Mouse (Mus musculus): Measurements from ENCODE around the gene Nol9. TPM values are rescaled to one million over a fixed set of nuclear protein-coding genes. Genes with fewer than 3 reads are reported as not detected.

Gene Nol9
- total RNA-seq, 2 experiments from 2014 or later, result 24.8 to 27.3 TPM

DNA sequence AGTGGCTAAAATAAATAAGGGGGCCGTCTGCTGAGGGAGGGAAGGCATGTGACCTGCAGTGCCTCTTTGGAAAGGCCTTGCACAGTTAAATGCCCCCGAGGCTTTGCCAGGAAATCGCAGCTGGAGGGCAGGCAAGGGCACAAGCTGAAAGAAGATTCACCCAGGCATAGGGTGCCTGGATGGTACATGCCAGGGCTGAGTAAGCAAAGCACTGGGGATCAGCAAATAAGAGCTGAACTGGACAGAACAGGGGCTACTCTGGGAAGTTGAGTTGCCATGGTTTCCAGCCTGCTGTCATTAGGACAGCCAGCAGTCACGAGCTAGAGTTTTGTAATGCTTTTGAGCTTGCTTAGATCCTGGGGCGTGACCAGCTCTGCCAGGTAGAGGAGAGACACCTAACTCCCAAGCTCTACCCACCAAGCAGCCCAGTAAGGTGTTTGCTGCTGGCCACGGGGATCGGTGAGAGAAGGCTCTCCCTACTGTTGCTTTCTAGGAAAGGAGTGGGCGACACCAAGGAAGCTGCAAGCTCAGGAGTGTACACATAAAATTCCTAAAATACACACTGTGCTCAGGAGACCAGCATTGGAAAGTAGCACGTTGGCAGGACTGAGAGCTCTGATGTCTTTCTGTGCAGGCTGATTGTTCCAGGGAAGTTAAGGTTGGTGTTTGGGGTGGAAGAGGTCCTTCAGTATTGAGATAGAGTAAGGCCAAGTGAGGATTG lies 23.4 kb downstream of the Nol9 start:
- DNase-seq, result peak; percentile 23 to 38

GRCm38 (mm10) chr4:152067280-152067679 lies 28.2 kb downstream of the Nol9 start:
- DNase-seq, result no peak

DNA sequence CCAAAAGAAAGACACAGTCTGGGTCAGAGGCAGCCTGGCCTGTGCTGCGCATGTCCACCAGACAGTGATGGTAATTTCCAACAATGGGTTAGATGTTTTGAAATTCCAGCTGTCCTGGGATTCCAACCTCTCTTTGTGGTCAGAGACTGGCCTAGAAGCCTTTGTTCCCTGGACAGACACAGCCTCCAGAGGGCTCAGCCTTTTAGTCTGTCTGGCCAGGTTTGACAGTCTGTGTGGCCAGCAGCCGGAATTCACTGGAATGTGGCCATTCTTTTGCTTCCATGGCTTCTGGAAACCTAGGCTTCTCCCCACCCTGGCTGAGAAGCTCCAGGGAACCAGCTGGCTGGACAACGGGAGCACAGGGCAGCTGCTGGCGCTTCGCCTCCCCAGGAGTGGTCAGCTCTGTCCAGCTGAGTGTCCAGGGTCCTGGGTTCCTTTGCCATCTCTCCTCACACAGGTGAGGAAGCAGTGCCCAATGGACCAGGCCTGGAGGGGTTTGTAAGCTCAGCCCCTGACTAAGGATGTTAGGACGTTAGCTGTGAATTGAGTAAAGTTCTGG lies 29.1 kb downstream of the Nol9 start:
- DNase-seq, result no peak

DNA sequence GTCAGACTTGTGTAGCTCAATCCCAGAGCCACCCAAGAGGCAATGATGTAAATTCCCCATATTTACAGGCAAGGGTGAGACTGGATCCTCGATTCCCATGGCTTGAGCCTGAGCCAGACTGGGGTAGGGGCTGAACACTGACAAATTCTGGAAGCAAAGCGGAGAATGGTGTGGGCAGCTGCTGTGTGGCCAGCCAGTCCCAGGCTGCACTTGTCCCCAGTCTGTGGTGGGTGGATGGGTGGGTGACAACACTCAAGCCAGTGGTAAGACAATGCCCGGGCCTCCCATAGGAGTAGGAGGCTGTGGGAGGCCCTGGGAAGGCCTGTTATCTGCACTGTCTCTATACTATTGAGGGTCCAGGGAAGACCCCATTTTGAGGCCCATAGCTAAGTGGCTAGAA lies 30.1 kb downstream of the Nol9 start:
- no peak for DNase-seq

DNA sequence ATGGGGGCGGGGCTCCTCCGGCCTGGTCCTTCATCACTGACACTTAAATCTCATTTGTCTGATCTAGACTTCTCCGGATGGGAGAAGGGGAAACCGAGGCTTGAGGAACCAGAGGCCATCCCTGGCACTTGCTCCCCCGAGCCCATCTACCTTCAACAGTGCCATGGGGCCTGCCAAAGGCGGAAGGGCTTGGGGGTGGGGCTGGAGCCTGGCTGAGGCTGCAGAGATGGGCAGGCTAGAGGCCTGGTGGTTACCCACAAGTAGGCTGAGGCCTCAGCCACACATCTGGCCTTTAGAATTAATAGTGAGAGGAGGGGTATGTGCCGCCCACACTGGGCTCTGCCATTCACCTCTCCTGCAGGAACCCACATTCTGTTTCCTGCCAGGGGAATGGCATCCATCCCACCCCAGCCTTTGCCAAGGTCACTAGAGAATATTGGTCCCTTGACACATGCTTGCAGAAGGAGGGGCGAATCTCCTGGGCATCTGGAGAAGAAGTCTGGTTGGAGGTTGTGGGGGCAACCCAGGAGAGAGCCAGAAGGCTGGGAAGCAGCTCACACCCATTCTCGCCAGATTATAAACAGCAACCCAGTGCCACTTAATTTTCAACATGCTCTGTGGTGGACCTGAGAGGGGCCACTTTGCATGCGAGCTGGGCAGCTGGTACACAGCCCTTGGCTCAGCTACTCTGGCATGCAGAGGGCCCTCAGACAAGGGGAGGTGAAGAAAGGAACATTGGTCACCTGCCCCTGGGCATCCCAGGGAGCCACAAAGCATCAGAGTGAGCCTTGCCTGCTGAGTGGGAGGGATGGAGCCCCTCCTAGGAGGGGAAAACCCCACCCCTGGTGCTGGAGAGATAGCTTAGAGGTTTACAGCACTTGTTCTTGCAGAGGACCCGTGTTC lies 31.6 kb downstream of the Nol9 start:
- DNase-seq, result no peak

GRCm38 (mm10) chr4:152072121-152072601 lies 33.0 kb downstream of the Nol9 start, which contains the start of gene Plekhg5:
Gene Plekhg5, plus strand, starts transcription at chr4:152072498.
- DNase-seq, result peak; percentile 72 to 76

DNA sequence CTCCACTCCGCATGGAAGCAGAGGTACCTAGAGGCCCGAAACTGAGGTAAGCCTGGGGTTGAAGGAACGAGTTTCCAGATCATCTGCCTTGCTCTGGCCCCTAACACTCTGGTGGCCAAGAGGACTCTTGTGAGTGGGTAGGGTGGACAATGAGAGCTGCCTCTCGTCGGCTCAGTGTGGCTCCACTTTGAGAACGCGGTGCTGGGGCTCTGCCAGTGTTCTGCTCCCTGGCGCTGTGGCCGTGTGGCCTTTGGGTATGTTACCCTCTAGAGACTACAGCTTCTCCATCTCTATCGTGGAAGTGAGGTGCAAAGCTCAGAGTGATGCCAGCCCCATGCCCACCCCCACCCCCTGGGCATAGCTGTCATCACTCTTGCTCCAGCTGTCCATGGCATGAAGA lies 33.5 kb downstream of the Nol9 start:
- DNase-seq, result peak in 1 of 2 experiments; percentile 32

DNA sequence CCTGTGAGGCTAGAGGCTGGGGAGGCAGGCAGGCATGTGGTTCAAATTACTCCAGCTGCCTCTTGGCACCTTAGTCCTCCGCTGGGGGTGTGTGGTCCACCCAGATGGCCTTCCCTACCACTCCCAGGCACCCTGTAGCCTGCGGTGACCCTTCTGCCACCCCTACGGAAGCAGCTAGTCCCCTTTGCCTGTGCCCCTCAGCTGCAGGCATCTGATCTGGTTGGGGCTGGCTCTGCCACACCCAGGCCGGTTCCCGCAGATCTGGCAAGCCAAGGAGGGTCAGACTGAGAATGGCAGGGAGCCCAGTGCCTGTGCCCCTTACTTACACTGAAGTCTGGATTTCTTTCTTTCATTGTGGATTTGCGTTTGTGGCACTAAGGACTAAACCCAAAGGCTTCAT lies 34.6 kb downstream of the Nol9 start:
- no peak for DNase-seq

GRCm38 (mm10) chr4:152074548-152074947 lies 35.4 kb downstream of the Nol9 start:
- DNase-seq, result no peak

DNA sequence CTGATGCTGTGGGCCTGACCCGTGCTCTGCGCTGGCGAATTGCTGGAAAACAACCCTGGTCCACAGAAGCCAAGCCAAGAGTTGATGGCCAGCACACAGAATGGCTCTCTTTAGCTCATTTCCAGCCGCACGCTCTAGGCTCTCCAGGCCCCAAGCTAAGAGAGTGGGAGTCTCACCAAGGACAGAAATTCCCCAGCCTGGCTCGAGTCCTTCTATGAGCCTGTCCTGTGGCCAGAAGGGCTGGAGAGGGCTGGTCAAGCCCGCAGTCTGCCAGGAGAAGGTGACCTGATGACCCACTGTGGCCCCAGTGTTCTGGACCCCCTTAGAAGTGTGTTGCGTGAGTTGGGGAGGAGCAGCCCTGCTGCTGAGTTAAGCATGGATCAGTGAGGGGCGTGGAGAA lies 38.1 kb downstream of the Nol9 start:
- no peak for DNase-seq

GRCm38 (mm10) chr4:152078105-152078530 lies 39.0 kb downstream of the Nol9 start:
- DNase-seq, result no peak

DNA sequence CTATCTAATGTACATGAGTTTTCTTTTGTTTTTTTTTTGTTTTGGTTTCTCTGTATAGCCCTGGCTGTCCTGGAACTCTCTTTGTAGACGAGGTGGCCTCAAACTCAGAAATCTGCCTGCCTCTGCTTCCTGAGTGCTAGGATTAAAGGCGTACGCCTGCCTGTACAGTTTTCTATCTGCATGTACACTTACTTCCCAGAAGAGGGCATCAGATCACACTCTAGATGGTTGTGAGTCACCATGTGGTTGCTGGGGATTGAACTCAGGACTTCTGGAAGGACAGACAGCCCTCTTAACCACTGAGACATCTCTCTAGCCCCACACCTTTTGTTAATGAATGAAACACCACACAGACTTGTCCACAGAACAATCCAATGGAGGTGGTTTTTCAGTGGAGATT lies 40.1 kb downstream of the Nol9 start:
- no peak for DNase-seq

DNA sequence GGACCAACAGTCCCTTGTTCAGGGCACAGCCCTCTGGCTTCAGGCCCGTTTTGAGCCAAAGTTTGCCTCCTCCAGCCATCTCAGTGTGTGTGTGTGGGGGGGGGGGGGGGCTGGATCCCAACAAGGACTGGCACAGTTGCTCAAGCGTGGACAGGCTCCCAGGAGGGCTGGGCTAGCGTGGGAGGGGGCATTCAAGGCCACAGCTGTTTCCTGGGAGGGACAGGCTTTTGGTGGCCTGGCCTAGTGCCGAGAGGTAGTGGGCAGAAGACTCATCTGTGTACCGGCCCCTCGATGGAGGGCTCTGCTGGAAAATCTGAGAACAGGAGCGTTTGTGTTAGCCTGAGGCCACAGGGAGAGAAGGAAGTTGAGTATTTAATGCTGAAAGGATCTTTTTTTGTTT lies 40.8 kb downstream of the Nol9 start:
- no peak for DNase-seq

GRCm38 (mm10) chr4:152083611-152084220 lies 44.6 kb downstream of the Nol9 start:
- peak in 1 of 2 experiments; percentile 40 for DNase-seq

DNA sequence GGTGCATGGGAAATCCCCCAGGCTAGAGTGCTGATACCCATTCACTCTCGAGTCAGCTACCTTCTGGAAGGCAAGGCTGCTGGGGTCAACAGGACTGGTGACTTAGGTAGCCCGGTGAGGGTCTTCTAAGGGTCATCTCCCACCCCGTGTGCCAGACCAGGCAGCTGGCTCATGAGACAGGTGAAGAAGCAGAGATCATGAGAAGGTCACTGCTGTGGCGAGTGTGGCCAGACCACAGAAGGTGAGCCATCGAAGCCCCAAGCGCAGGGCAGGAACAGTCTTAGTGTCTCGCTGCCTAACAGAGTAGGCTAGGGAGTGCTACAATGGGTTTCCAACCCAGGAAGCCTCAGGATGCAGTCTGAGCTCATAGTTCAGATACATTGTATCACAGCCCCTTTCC lies 45.5 kb downstream of the Nol9 start:
- no peak for DNase-seq

DNA sequence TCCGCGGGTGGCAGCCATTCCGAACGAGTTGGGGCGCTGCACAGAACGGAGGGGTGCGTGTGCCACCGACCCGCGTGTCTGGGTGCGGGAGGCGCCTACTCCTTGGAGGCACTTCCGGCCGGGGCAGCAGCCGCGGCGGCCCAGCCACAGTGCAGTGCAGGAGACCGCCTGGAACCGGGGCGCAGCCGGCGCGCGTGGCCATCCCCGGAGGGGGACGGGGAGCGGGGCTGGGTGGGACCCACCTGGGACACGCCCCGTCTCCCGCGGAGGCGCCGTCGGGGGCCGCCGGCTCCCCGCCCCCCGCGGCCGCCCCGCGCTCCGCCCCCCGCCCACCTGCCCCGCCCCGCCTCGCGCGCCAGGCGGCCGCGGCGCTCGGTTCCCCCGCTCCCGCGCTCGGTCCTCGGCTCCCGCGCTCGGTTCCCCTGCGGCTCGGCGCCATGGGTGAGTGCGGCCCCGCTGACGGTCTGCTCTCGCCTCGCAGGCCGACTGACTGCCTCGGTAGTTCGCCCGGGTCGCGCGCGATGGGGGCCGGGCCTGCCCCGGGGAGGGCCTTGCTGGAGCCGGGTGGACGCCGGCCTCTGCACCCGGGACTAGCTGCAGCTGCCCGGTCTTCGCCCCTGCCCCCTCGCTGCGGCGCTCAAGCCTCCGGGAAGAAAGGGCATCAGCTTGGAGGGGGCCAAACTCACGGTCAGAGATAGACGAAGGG lies 47.5 kb downstream of the Nol9 start:
- peak; percentile 76 to 87 for DNase-seq

DNA sequence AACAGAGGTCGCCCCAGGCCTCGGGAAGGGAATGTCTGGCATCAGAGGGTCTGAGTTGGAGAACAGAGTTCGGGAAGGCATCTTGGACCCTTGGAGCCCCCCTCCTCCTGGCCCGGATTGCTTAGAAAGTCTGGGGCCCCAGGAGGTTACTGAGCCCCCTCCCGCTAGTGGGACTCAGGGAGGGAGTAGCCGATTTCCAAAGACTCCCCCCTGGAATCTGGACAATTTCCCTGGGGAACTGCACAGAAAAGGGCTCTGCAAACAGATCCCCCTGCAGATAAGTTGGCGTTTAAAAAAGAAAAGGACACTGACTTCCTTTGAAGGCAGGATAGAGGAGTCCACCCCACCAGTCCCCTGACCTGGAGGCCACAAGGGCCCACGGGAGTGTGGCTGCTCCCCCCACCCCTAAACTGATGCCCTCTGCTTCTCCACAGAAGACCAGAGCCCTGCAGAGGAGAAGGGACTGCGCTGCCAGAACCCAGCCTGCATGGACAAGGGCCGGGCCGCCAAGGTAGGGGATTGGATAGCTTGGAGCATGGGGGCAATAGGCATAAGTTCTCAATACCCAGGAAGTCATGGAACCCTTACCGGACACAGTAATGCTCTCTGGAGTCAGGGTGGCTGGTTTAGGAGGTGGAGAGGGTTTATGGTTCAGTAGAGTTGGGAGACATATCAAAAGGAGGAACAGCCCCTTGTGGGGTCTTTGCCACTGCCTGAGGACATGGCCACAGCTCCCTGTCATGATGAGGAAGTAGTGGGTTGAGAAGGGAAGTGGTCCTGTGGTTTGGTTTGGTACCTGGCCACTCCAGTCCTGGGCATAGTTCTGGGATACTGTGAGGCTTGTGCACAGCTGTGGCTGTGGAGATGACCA lies 48.3 kb downstream of the Nol9 start:
- DNase-seq, result no peak

DNA sequence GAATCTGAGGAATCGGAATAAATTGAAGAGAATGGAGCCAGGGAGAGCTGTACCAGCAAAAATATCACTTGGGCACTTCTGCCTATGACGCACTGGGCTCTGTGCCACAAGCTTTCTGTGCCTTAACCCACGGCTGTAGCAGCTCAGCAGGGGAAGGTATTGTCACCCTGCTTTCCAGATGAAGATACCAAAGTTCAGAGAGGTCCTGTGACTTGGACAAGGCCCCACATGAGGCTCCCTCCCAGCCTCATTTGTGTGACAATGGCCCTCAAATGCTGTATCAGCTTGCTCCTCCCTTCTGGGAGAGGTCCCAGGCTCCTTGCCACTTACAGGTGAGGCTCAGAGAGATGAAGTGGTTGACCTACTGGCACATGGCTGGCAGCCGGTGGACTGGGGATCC lies 49.0 kb downstream of the Nol9 start:
- DNase-seq, result peak in 1 of 2 experiments; percentile 48

GRCm38 (mm10) chr4:152088556-152089120 lies 49.5 kb downstream of the Nol9 start:
- no peak for DNase-seq

GRCm38 (mm10) chr4:152090191-152090590 lies 51.1 kb downstream of the Nol9 start:
- DNase-seq, result no peak
